Mouse (Mus musculus) liver, adult (tissue): ENCODE measurements around the gene Adm2.

Source experiments
- GATA4 ChIP-seq: IDR thresholded peaks from 2 replicates; pipeline ENCODE4 v1.6.1; 2014; ENCODE audit warnings: mild to moderate bottlenecking, low read length; ENCODE audit not compliant: insufficient replicate concordance

Adm2 gene

DNA sequence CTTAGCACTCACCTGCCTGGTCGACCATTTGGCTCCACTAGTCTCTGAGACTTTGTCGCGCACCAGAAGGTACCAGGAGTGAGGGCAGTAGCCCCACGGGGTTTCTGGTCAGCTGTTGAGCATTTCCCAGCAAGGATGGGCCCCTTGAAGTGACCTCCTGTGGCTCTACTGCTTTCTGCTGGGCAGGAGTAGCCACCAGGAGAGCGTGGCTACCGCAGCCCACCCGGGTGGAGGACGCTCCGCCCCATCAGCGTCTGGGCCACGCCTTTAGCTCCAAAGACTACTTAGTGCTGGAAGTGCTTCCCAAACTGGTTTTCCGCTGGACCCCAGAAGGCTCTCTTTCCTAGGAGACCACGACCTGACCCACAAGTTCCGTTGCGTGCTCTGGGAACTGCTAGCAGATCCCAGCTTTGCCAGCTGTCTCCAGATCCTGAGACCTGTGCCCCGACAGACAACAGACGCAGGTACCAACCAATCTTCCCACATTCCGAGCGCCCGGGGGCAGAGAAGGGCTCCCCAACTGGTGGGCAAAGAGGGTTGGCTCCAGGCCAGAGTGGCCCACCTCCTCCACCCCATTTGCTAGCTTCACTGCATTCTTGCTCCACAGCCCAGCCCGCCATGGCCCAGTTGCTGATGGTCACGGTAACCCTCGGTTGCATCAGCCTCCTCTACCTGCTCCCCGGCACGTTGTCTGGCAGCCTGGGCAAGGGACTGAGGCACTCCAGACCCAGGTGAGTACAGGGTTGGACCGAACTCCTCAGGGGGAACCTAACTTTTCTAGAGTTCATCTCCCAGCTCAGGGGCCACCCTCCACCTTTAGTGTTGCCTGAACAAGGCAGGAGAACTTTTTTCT, at the start of gene Adm2:
Gene Adm2, plus strand, starts transcription at position 51 of the 853 bp plus-strand sequence.
- TF ChIP-seq GATA4, result no peak

DNA sequence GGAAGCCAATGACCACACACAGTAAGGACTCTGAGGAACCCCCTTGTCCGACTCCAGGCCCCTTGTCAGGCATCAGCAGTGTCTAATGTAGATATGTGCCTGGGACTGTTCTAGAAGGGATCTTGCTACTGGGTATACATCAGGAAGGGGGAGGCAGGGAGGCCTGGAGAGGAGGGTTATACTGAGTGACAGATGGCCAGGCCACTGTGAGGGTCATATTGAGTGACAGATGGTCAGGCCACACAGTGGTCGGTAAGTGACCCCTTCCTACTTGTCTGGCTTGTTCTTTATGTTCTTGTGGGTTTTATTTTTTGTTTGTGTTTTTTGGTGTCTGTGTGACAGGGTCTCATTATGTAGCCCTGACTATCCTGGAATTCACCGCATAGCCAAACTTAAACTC, 47.0 kb upstream of the Adm2 start:
- TF ChIP-seq GATA4, result no peak

DNA sequence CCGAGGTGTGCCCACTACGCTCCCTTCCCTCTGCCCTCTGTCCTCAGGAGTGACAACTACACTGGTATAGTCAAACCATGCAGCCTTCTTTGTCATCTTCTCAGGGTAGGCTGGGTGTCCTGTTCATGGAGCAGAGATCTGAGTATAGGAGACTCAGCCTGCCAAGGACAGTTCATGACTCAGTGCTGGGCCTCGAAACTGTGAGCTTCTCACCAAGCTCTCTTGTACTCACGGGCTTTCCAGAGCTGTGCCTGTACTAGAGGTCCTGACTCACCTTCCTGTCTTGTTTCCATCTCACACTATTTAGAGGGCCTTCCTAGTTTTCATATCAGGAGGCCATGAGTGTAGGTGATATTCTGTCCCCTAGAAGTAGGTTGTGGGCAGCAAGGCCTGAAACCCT, 45.2 kb upstream of the Adm2 start:
- no peak for TF ChIP-seq GATA4

DNA sequence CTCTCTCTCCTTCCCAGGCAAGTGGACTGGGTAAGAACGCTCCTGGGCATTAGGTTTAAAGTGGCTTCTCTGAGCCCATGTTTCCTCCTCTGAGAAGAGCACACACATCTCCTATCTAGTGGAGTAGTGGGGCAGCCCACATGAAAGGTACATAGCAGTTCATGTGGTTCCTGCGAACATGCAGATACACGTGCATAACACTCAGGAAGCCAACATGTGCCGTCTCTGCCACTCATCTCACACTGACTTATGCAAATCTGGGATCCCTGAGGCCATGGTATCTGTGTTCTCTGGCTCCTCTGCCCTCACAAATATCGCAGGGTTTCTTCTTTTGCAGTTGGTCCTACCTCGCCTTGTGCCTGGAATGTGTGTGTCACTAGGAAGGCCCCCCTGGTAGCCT, 40.0 kb upstream of the Adm2 start:
- TF ChIP-seq GATA4, result no peak

DNA sequence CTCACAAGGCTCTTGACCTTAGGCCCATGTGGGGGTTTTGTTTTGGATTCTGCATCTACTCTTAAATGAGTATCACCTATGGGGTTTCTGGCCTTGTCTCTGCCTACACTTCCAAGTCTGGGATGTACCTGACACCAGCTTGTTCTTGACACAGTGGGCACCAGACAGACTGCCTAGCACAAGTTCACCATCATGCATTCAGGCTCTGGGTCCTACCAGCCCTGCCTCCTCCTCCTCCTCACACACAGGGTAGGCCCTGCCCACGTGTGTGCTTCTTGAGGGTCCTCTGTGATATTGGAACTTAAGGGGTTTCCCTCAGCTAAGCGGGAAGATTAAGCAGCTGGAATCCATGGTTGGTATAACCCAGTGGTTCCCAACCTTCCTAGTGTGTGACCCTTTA, 38.4 kb upstream of the Adm2 start:
- no peak for TF ChIP-seq GATA4

DNA sequence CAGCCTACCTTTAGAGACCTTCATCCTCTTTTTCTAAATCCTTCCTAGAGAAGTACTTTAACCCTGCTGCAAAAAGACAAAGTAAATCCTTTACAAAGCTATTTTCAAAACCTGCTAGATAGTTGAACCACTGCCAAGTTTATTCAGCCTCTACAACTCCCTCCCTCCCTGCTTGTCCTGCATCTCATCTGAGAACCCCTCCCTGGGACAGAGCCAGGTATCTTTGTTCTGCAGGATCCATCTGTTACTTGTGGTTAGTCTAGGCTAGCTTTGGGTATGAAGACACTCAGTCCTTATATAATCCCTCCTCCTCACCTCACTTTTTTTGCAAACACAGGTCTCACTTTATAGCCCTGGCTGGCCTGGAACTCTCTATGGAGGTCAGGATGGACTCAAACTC, 37.5 kb upstream of the Adm2 start:
- no peak for TF ChIP-seq GATA4

DNA sequence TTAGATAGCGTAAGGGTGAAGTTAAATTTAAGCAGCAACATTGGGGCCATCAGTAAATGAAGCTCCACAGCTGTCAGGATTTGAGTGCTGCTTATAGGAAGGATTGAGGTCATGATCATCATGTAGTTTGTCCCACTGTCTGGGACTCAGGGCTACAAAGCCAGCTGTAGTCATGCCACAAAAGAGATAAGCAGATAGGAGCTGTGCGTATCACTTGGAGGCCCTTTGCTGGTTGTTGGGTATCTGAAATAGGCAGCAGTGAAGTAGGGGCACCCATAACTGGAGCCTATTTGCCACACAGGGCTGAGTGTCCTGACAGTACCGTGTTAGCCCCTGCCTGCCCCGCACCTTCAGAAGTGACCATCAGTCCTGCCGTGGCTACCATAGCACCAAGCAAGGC, 37.0 kb upstream of the Adm2 start:
- no peak for TF ChIP-seq GATA4

DNA sequence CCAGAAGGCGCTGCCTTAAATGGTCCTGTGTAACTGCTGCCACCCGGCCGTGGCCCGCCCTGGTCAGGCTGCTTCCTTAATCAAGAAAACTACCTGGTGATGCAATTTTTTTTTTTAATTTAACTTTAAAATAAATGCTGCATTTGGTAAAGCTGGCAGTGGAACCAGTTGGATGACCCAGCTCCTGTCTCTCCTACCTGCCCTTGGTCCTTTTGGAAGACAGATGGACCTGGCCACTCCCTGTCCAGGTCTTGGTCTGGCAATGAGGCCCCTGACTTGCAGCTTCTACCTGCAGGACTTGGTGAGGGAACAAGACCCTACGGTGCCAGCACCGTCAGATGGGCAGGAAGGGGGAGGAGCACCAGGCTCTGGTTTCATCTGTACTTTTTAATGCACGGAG, 36.4 kb upstream of the Adm2 start:
- TF ChIP-seq GATA4, result no peak

DNA sequence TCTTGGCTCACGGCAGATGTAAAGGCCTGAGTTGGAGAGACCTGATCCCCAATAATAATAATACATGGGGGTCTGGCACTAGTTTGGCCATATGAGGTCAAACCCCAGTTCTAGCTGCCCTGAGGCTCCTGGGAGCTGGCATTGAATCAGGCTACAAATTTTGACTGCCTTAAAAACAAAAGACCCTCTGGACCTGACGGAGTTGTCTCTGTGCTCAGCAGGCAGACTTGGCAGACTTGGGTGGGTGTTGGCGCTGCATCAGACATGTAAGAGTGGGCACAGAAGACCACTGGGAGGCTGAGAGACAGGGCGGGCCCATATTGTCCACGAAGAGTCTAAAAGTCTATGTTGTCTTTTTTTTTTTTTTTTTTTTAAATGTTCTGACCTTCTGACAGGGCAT, 35.9 kb upstream of the Adm2 start:
- no peak for TF ChIP-seq GATA4

DNA sequence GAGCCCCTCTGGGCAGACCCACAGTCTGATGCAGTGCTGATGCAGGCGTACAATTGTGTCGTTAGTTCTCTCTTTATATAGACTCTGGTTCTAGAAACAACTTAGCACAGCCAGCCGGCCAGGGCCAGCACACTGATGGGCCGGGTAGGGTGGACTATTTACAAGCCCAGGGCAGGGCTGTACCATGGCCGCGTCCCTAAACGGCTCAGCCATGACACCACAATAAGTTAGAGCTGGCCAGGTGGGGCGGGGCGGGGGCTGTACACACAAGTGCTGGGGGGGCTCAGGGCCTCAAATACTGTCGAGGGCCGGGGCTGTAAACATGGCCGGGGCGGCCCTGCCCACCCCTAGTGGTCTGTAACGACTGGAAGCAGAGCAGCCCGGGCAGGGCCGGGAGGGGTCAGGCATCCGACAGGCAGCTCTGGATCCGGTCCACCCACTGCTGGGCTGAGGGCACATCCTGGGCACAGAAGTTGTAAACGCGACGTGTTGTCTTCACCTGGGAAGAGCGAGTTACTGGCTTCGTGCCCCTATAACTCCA, 34.2 kb upstream of the Adm2 start:
- TF ChIP-seq GATA4, result no peak

DNA sequence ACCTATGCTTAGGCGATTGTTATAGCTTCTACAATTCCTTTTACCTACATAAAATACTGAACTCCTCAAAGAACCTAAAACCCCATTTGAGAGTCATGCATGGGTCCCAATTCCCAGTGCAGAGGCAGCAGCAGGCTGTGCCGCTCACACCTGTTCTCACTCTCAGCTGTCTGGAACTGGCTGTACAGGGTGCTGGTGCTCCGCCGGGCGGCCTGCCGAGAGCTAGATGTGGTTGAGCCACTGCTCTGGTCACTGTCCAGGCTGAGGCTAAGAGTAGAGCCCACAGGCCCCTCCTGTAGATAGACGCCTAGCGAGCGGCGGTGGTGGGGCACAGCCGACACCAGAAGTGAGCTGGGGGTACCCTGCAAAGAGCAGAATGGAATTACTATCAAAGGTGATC, 33.1 kb upstream of the Adm2 start:
- TF ChIP-seq GATA4, result no peak

DNA sequence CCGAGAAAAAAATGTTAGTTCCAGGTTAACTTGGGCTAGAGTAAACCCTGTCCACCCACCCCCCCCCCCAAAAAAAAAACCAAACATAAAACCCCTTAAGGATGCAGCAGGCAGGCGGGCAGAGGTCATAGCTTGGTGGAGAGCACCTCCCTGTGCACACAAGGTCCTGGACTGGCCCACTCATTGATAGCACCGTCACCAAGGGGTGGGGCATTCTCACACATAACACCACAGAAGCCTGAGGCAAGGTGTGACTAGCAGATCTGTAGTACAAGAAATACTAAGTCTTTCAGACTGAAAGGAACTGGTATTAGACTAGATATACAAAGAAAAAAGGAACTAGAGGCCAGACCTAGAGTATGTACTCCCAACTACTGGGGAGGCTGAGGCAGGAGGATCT, 31.0 kb upstream of the Adm2 start:
- TF ChIP-seq GATA4, result no peak

DNA sequence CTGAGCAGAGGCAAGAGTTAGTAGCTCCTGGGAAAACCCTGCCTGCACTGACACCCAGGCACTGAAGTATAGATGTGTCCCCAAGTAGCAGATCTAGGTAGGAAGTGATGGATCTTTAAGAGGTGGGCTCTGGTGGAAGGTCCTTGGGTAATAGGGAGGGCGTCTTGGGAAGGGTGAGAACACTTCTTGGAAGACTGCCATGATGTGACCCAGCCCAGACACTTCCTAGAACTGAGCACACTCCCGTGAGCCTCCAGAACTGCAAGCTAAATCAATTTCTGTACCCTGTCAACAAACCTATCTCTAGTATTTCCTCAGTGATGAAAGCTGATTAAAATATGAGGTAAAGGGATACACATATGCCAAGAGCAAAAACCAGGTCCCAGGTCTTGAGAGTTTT, 29.7 kb upstream of the Adm2 start:
- TF ChIP-seq GATA4, result no peak

DNA sequence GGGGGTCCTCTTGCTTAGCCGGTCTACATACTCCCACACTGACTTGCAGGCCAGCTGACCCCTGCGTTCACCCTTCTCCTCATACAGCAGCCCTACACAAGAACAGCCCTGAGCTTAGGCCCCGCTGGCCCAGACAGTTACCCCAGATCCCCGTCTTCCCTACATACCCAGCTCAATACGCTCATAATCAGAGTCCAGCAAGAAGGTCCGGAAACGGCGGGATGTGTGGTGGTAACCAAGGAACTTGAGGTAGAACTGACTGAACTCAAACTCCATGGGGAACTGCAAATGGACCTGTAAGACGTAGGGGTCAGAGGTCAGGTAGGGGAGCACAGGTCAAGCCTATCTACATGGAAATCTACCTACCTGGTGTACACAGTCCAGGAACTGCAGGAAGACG, 28.7 kb upstream of the Adm2 start:
- TF ChIP-seq GATA4, result no peak

DNA sequence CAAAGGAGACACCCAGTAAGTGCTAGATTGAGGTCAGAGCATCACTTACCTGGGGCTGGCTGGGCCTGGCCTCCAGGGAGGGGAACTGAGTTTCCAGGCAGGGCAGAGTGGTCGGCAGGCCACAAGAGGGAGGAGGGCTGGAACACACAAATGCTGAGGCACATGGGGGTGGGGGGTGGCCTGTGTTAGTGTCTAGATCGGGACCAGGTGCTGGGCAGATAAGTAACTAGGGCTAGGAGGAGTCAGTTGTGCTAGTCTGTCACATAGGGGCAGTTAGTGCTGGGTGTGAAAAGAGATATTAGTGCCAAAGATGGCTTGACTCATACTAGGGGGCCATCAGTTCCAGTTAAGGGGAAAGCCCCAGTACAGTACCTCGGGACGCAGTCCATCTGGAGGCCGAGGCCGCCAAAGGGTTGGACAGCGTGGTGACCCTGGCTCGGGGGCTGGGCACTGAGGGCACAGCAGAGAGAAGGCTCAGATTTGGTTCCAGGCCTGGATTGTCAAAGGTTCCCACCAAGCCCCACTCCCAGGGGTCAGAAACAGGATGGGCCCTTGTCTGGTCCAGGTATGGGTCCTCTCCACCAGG, 26.8 kb upstream of the Adm2 start:
- TF ChIP-seq GATA4, result no peak

DNA sequence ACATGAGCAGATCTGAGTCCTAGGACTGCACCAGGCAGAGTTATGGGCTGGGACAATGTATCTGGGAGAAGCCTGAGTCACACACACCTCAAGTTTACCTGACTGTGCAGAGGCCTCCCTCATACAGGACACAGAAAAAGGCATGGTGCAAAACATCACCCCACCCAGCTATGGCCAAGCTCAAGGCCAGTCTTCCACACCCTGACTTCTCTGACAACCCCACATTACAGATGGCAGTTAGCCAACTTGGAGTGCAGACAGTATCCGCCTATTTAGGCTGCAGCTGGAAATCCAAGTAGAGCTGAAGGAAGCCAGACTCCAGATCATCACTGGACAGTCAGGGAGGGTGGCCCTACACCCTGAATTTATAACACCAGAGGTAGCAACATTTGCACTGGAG, 26.1 kb upstream of the Adm2 start:
- no peak for TF ChIP-seq GATA4
